Comparison of ENCODE assay signal across 8 mouse cellular contexts in genomic region chr12:86890091-86890720, GRCm38 (mm10). TPM values are rescaled to one million over a fixed set of nuclear protein-coding genes. Genes with fewer than 3 reads are reported as not detected.
DNase-seq lines count a peak whose midpoint lies in the region; ATAC-seq and TF ChIP-seq lines count a peak whose summit lies in the region.
"Had no signal": no experiment of that assay in that cellular context is flagged by ENCODE, and none has a peak within 500 bp of the region (broad histone marks: within the 10 kb centered on the region; RNA-seq: fewer than 3 reads in every experiment).

No protein-coding gene starts in this region.

- no peak for ATAC-seq in hindbrain, embryonic 13.5 days (ENCODE audit: low FRiP score)
- ATAC-seq in liver, embryonic 11.5 days (replicated peaks; ENCODE audit: low FRiP score) = no peak

- H3K27me3 ChIP-seq in testis, adult 2 months (ENCODE audit: control insufficient read depth, insufficient read depth, low read length) = no peaks in the 10 kb centered on the region
- no peaks in the 10 kb centered on the region for H3K27me3 ChIP-seq in hindbrain, embryonic 13.5 days
- peaks cover 8% of the 10 kb centered on the region; the same call in 1 of the 2 replicates for H3K27me3 ChIP-seq in liver, embryonic 11.5 days (replicated peaks; ENCODE audit: control insufficient read depth, insufficient read depth, low read length)

- H3K9me3 ChIP-seq in hindbrain, embryonic 13.5 days = no peaks in the 10 kb centered on the region
- no peaks in the 10 kb centered on the region for H3K9me3 ChIP-seq in liver, embryonic 11.5 days (ENCODE audit: control insufficient read depth, low read length)

- 44% methylated on average over 12 of the region's 12 CpGs for WGBS in hindbrain, embryonic 13.5 days
- 61% methylated on average over 12 of the region's 12 CpGs for WGBS in liver, embryonic 11.5 days

- no peak for TF ChIP-seq CTCF in testis, adult 2 months (IDR thresholded peaks at IDR 0.05; ENCODE audit: control insufficient read depth, insufficient read depth, insufficient replicate concordance, low read depth, low read length)

- H3K4me1 ChIP-seq in testis, adult 2 months (ENCODE audit: control insufficient read depth, insufficient read depth, low read length) = peaks cover 26% of the 10 kb centered on the region
- H3K4me1 ChIP-seq in hindbrain, embryonic 13.5 days (replicated peaks) = peaks cover 92% of the 10 kb centered on the region
- H3K4me1 ChIP-seq in liver, embryonic 11.5 days (replicated peaks; ENCODE audit: control insufficient read depth, insufficient read depth, low read length) = peaks cover 72% of the 10 kb centered on the region

- H3K27ac ChIP-seq in testis, adult 2 months (ENCODE audit: control insufficient read depth, insufficient read depth, low read depth, low read length) = peak overlapping the region; percentile 27
- H3K27ac ChIP-seq in hindbrain, embryonic 13.5 days = peak overlapping the region; percentile 99
- peak overlapping the region; percentile 28; the same call in 1 of the 2 replicates for H3K27ac ChIP-seq in liver, embryonic 11.5 days (ENCODE audit: low read depth, low read length)

- TF ChIP-seq POLR2A in testis, adult 2 months (IDR thresholded peaks at IDR 0.05; ENCODE audit: control insufficient read depth, low read depth, low read length) = no peak

- no peak overlapping the region for H3K4me3 ChIP-seq in testis, adult 2 months (ENCODE audit: control insufficient read depth, low read depth, low read length)
- H3K4me3 ChIP-seq in hindbrain, embryonic 13.5 days = no peak overlapping the region
- no peak overlapping the region for H3K4me3 ChIP-seq in liver, embryonic 11.5 days (ENCODE audit: low read depth, low read length)

- peak overlapping the region; percentile 72 for H3K9ac ChIP-seq in hindbrain, embryonic 13.5 days
- H3K9ac ChIP-seq in liver, embryonic 11.5 days (ENCODE audit: low read depth, low read length) = no peak overlapping the region

- H3K4me2 ChIP-seq in hindbrain, embryonic 13.5 days = peak overlapping the region; percentile 31; the same call in 1 of the 2 replicates
- peak overlapping the region; percentile 96 for H3K4me2 ChIP-seq in liver, embryonic 11.5 days

- no peak for DNase-seq in testis, postnatal 14 days (ENCODE audit: low spot score)
- no peak for DNase-seq in liver, embryonic 11.5 days (ENCODE audit: low spot score)
- DNase-seq in left cerebral cortex, adult 18-20 months (ENCODE audit: low spot score in 2 of 2) = no peak
- no peak for DNase-seq in gastrocnemius, adult 8-10 months (ENCODE audit: low spot score in 2 of 2)
- DNase-seq in right cerebral cortex, postnatal 4 days = no peak
- DNase-seq: gastrocnemius, postnatal 36 days had no signal

- H3K36me3 ChIP-seq in testis, adult 2 months (ENCODE audit: control insufficient read depth, insufficient read depth, low read length) = no peaks in the 10 kb centered on the region
- H3K36me3 ChIP-seq in hindbrain, embryonic 13.5 days = no peaks in the 10 kb centered on the region
- no peaks in the 10 kb centered on the region for H3K36me3 ChIP-seq in liver, embryonic 11.5 days (ENCODE audit: control insufficient read depth, insufficient read depth, low read length)

RNA-seq across cellular contexts. Expression of gene Irf2bpl, which starts 5.6 kb away (rescaled TPM):
- 2.8 and 3.2 TPM in 2 replicates for polyA plus RNA-seq in testis, adult 2 months (2012; rRNA removed)
- polyA plus RNA-seq in hindbrain, embryonic 13.5 days (2015; fragmentation: Nextera tagmentation; extraction: Ambion mirVana) = 66.4 and 70.0 TPM in 2 replicates
- 9.7 and 9.8 TPM in 2 replicates for polyA plus RNA-seq in liver, embryonic 11.5 days (2014; fragmentation: Nextera tagmentation; extraction: Ambion mirVana)
- total RNA-seq in left cerebral cortex, adult 18-20 months (2021) = 10 to 100 TPM; 91.6 to 93.6 TPM
- 10 to 100 TPM; 21.3 to 27.0 (median 22.9) TPM for total RNA-seq in gastrocnemius, adult 8-10 months (2022)

RNA-seq across cellular contexts. Expression of gene Cipc, which starts 56.6 kb away (rescaled TPM):
- 42.7 and 45.6 TPM in 2 replicates for polyA plus RNA-seq in testis, adult 2 months (2012; rRNA removed)
- 44.1 and 45.4 TPM in 2 replicates for polyA plus RNA-seq in hindbrain, embryonic 13.5 days (2015; fragmentation: Nextera tagmentation; extraction: Ambion mirVana)
- 23.8 and 28.1 TPM in 2 replicates for polyA plus RNA-seq in liver, embryonic 11.5 days (2014; fragmentation: Nextera tagmentation; extraction: Ambion mirVana)
- 10 to 100 TPM; 84.0 to 86.8 TPM for total RNA-seq in left cerebral cortex, adult 18-20 months (2021)
- total RNA-seq in gastrocnemius, adult 8-10 months (2022) = 10 to 100 TPM; 34.5 to 38.7 (median 37.1) TPM

Comparison
In these comparisons a context has a peak if more than half of its experiments do, and no peak if none do; other contexts are left out.
1. H3K27ac ChIP-seq: peak in every context shown above with its lines; median percentile 99 in hindbrain, embryonic 13.5 days; 28 in liver, embryonic 11.5 days; 27 in testis, adult 2 months.